Mouse (Mus musculus) CH12.LX (cell line): ENCODE results near the gene Atg10. TPM values are rescaled to one million over a fixed set of nuclear protein-coding genes. Genes with fewer than 3 reads are reported as not detected.

Source experiments
- DNase-seq: peaks from one replicate; pipeline ENCODE4 v3.0.0-alpha.2; 2013; ENCODE audit errors: extremely low read depth
- H3K27ac ChIP-seq: 2 replicates; pipeline ENCODE4 v1.5.1; 2012; ENCODE audit warnings: low read depth, mild to moderate bottlenecking, control low read depth, moderate library complexity; ENCODE audit not compliant: insufficient read depth
- H3K27me3 ChIP-seq: replicated peaks from 2 replicates; pipeline ENCODE3; 2012; ENCODE audit warnings: inconsistent platforms
- H3K36me3 ChIP-seq, 2 experiments: replicated peaks in 1 of 2; 2 replicates each; pipeline versions ENCODE3 to v1.6.1; 2012; ENCODE audit warnings: inconsistent platforms in 1 of 2, low read length in 1 of 2, mild to moderate bottlenecking in 1 of 2, mixed read lengths in 1 of 2, moderate library complexity in 1 of 2; ENCODE audit not compliant: control insufficient read depth in 1 of 2, insufficient read depth in 1 of 2
- H3K4me1 ChIP-seq, 2 experiments: 2 replicates each; pipeline ENCODE4 v1.6.1; 2012; ENCODE audit warnings: inconsistent platforms in 1 of 2, moderate library complexity in 1 of 2; ENCODE audit not compliant: insufficient read depth in 2 of 2, control insufficient read depth in 1 of 2
- H3K4me2 ChIP-seq: 2 replicates; pipeline ENCODE4 v1.6.1; 2012; ENCODE audit warnings: low read depth, mild to moderate bottlenecking, control low read depth; ENCODE audit not compliant: poor library complexity, insufficient read depth, severe bottlenecking
- H3K4me3 ChIP-seq, 3 experiments: fragments of 150-350 bp in 1 of 3; sonication (generic) in 1 of 3; replicated peaks in 1 of 3; 2 replicates each; pipeline versions ENCODE3 to v1.5.1; 2011 to 2012; ENCODE audit warnings: low read depth in 2 of 3, low read length in 2 of 3, mild to moderate bottlenecking in 2 of 3, moderate library complexity in 2 of 3, control low read depth in 1 of 3, improper control_type of control experiment in 1 of 3, inconsistent platforms in 1 of 3, mixed read lengths in 1 of 3; ENCODE audit not compliant: poor library complexity in 1 of 3
- H3K79me2 ChIP-seq: replicated peaks from 2 replicates; pipeline ENCODE4 v1.6.1; 2012; ENCODE audit warnings: mild to moderate bottlenecking, moderate library complexity; ENCODE audit not compliant: control insufficient read depth, poor library complexity, insufficient read depth, severe bottlenecking; ENCODE audit errors: extremely low read depth
- H3K9ac ChIP-seq: 2 replicates; pipeline ENCODE4 v1.6.1; 2012; ENCODE audit warnings: low read depth, mild to moderate bottlenecking, control low read depth, moderate library complexity; ENCODE audit not compliant: insufficient read depth
- H3K9me3 ChIP-seq: replicated peaks from 2 replicates; pipeline ENCODE3; 2012; ENCODE audit warnings: low read length, inconsistent platforms, mixed read lengths
- CHD2 ChIP-seq: IDR thresholded peaks from 2 replicates; pipeline ENCODE4 v1.6.1; 2011; ENCODE audit warnings: low read length, improper control_type of control experiment
- CTCF ChIP-seq, 2 experiments: IDR thresholded peaks in 1 of 2; conservative IDR thresholded peaks in 1 of 2; 2 replicates each; pipeline ENCODE4 v1.5.1; 2011 to 2012; ENCODE audit warnings: low read depth in 2 of 2, low read length in 2 of 2, improper control_type of control experiment in 1 of 2, inconsistent platforms in 1 of 2, mild to moderate bottlenecking in 1 of 2, moderate library complexity in 1 of 2
- E2F4 ChIP-seq: IDR thresholded peaks from 2 replicates; pipeline ENCODE4 v1.6.1; 2011; ENCODE audit warnings: low read depth, low read length, improper control_type of control experiment; ENCODE audit not compliant: insufficient replicate concordance
- ELF1 ChIP-seq: IDR thresholded peaks from 2 replicates; pipeline ENCODE4 v1.6.1; 2014; ENCODE audit warnings: low read depth, mild to moderate bottlenecking, inconsistent platforms, low read length, improper control_type of control experiment
- EP300 ChIP-seq: IDR thresholded peaks from 2 replicates; pipeline ENCODE4 v1.6.1; 2011; ENCODE audit warnings: low read length, improper control_type of control experiment
- ETS1 ChIP-seq: conservative IDR thresholded peaks from 2 replicates; pipeline ENCODE4 v1.6.1; 2012; ENCODE audit warnings: low read depth, mild to moderate bottlenecking, inconsistent platforms, low read length, improper control_type of control experiment, moderate library complexity
- HCFC1 ChIP-seq: IDR thresholded peaks from 2 replicates; pipeline ENCODE4 v1.6.1; 2012; ENCODE audit warnings: low read depth, mild to moderate bottlenecking, inconsistent platforms, low read length, improper control_type of control experiment
- IRF4 ChIP-seq: IDR thresholded peaks from 2 replicates; pipeline ENCODE4 v1.6.1; 2014; ENCODE audit warnings: low read depth, mild to moderate bottlenecking, inconsistent platforms, low read length, improper control_type of control experiment
- JUN ChIP-seq: IDR thresholded peaks from 2 replicates; pipeline ENCODE4 v1.6.1; 2011; ENCODE audit warnings: low read depth, mild to moderate bottlenecking, low read length, improper control_type of control experiment, moderate library complexity; ENCODE audit not compliant: insufficient read depth
- KAT2A ChIP-seq: IDR thresholded peaks from 2 replicates; pipeline ENCODE4 v1.6.1; 2012; ENCODE audit warnings: low read length, improper control_type of control experiment, inconsistent platforms; ENCODE audit not compliant: insufficient replicate concordance
- MAFK ChIP-seq: IDR thresholded peaks from 2 replicates; pipeline ENCODE4 v1.6.1; 2011; ENCODE audit warnings: low read length, improper control_type of control experiment; ENCODE audit not compliant: insufficient replicate concordance
- MAX ChIP-seq: IDR thresholded peaks from 2 replicates; pipeline ENCODE4 v1.6.1; 2011; ENCODE audit warnings: low read length, improper control_type of control experiment
- MAZ ChIP-seq: IDR thresholded peaks from 2 replicates; pipeline ENCODE4 v1.6.1; 2012; ENCODE audit warnings: low read depth, mild to moderate bottlenecking, inconsistent platforms, low read length, improper control_type of control experiment, moderate library complexity
- NRF1 ChIP-seq: IDR thresholded peaks from 2 replicates; pipeline ENCODE4 v1.6.1; 2014; ENCODE audit warnings: low read depth, mild to moderate bottlenecking, inconsistent platforms, low read length, improper control_type of control experiment, moderate library complexity
- POLR2A ChIP-seq: IDR thresholded peaks from 2 replicates; pipeline ENCODE4 v1.6.1; 2011; ENCODE audit warnings: low read depth, mild to moderate bottlenecking, improper control_type of control experiment, low read length
- RAD21 ChIP-seq: IDR thresholded peaks from 2 replicates; pipeline ENCODE4 v1.6.1; 2011; ENCODE audit warnings: low read depth, mild to moderate bottlenecking, low read length, improper control_type of control experiment, moderate library complexity
- SIN3A ChIP-seq: IDR thresholded peaks from 2 replicates; pipeline ENCODE4 v1.6.1; 2012; ENCODE audit warnings: low read length, improper control_type of control experiment, inconsistent platforms
- SMC3 ChIP-seq: IDR thresholded peaks from 2 replicates; pipeline ENCODE4 v1.6.1; 2011; ENCODE audit warnings: low read depth, low read length, improper control_type of control experiment
- TBP ChIP-seq: conservative IDR thresholded peaks from 2 replicates; pipeline ENCODE4 v1.6.1; 2011; ENCODE audit warnings: low read depth, low read length, improper control_type of control experiment
- USF1 ChIP-seq: IDR thresholded peaks from 2 replicates; pipeline ENCODE4 v1.6.1; 2014; ENCODE audit warnings: low read depth, mild to moderate bottlenecking, inconsistent platforms, low read length, improper control_type of control experiment
- USF2 ChIP-seq: conservative IDR thresholded peaks from 2 replicates; pipeline ENCODE4 v1.6.1; 2011; ENCODE audit warnings: low read depth, low read length, improper control_type of control experiment
- ZC3H11A ChIP-seq: IDR thresholded peaks from 2 replicates; pipeline ENCODE4 v1.6.1; 2012; ENCODE audit warnings: low read depth, mild to moderate bottlenecking, inconsistent platforms, low read length, improper control_type of control experiment
- ZMIZ1 ChIP-seq: IDR thresholded peaks from 2 replicates; pipeline ENCODE4 v1.6.1; 2012; ENCODE audit warnings: low read depth, mild to moderate bottlenecking, inconsistent platforms, low read length, improper control_type of control experiment
- dilution Hi-C: fragments of 300-500 bp; cut with MboI; formaldehyde crosslinking; loops from 2 replicates; pipeline ENCODE4 v1.14.3; 2020; ENCODE audit warnings: low sequenced_read_pairs; ENCODE audit not compliant: extremely low pct_unique_long_range_greater_than_20kb, extremely low pct_ligation_motif_present
- in situ Hi-C: fragments of 300-500 bp; cut with MboI; formaldehyde crosslinking; loops from 3 replicates; pipeline ENCODE4 v1.14.3; 2019; ENCODE audit warnings: low sequenced_read_pairs, low pct_ligation_motif_present, low pct_unique_long_range_greater_than_20kb, mixed read lengths
- polyA plus RNA-seq: library from polyadenylated mRNA; unstranded; fragments of >175 nt; gene quantifications from 2 replicates; pipeline ENCODE4 v1.2.1, GENCODE M21; 2012; ENCODE audit warnings: low read depth; ENCODE audit not compliant: insufficient read length
- total RNA-seq, 2 experiments: library from RNA; depleted of rRNA; stranded (reverse); fragments of 300-350 nt in 1 of 2; fragments of >200 nt in 1 of 2; gene quantifications; 2 replicates each; pipeline ENCODE4 v1.2.3; 2012 to 2014

Gene Atg10
- total and polyA plus RNA-seq, 3 experiments, result 3.4 to 7.2 (median 4.2) TPM

DNA sequence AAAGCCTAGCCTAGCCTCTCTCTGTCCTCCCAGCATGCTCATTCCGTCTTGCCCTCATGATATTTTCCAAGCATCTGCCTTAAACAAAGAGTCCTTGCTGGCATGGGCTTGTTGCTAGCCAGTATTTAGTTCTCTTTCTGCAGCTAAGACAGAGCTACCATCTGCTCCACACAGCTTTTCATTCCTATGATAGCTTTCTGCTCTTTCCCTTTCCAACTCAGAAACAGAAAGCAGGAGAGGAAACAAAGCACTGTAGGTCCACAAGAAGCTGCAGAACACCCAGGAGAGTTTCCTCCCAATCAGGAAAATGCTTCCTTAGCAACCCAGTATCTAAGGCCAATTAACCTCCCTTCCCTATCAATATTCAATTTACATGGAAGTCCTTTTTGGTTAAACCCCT is 95.2 kb downstream of the Atg10 start:
- H3K4me2 ChIP-seq, result no peak overlapping the region
- TF ChIP-seq ETS1, result no peak
- TF ChIP-seq HCFC1, result no peak
- no peak for TF ChIP-seq SIN3A
- TF ChIP-seq IRF4, result no peak
- TF ChIP-seq MAFK, result no peak
- TF ChIP-seq ZMIZ1, result no peak
- no peak for TF ChIP-seq MAX
- TF ChIP-seq JUN, result no peak
- TF ChIP-seq TBP, result no peak
- TF ChIP-seq CTCF (conservative IDR thresholded peaks at IDR 0.05 in 1 of 2, IDR thresholded peaks at IDR 0.05 in 1 of 2; ENCODE audit: low read depth in 2 of 2, low read length in 2 of 2), result no peak
- no peak for TF ChIP-seq ZC3H11A
- no peak for TF ChIP-seq USF2
- TF ChIP-seq E2F4, result no peak
- no peak for TF ChIP-seq SMC3
- no peak for TF ChIP-seq NRF1
- no peak for TF ChIP-seq POLR2A
- no peak for TF ChIP-seq EP300
- no peak for TF ChIP-seq KAT2A
- TF ChIP-seq USF1, result no peak
- no peak for TF ChIP-seq CHD2
- H3K36me3 ChIP-seq, result no peaks in the 10 kb centered on the region
- H3K79me2 ChIP-seq, result no peaks in the 10 kb centered on the region
- no peak overlapping the region for H3K27ac ChIP-seq
- no peak for DNase-seq
- dilution Hi-C loops (no loop called here), in situ Hi-C loops (no loop called here)
- no peak overlapping the region for H3K9ac ChIP-seq
- H3K27me3 ChIP-seq, result no peaks in the 10 kb centered on the region
- H3K4me3 ChIP-seq, result no peak overlapping the region
- H3K4me1 ChIP-seq, result peaks cover 0 to 8% of the 10 kb centered on the region in 2 experiments; a peak in 2 of 4 replicates
- H3K9me3 ChIP-seq, result no peaks in the 10 kb centered on the region

DNA sequence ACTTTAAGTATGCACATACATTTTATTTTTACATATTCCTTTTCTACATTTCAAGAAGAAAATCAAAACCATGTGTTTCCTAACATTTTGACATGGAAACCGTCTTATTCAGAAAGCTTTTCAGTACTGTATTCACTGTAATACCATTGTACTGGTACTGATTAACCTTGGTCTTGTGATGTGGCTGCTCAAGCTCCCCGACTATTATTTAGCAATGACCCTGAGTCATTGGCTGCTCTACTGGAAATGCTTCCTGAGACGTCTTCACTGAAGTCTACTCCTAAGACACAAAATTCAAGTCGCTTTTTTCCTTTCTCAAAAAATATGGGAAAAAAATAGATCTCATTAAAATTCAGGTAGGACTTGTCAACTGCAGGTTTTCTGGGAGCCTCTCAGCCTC is 105.6 kb downstream of the Atg10 start:
- H3K4me3 ChIP-seq, result no peak overlapping the region
- in situ Hi-C loops (no loop called here), dilution Hi-C loops (no loop called here)
- H3K9ac ChIP-seq, result no peak overlapping the region
- DNase-seq, result no peak
- TF ChIP-seq MAZ, result no peak
- no peak for TF ChIP-seq SIN3A
- no peak for TF ChIP-seq IRF4
- TF ChIP-seq ELF1, result no peak
- no peak for TF ChIP-seq E2F4
- TF ChIP-seq MAX, result no peak
- no peak for TF ChIP-seq RAD21
- TF ChIP-seq EP300, result no peak
- H3K9me3 ChIP-seq, result no peaks in the 10 kb centered on the region
- H3K36me3 ChIP-seq, result no peaks in the 10 kb centered on the region
- no peaks in the 10 kb centered on the region for H3K27me3 ChIP-seq
- no peaks in the 10 kb centered on the region for H3K79me2 ChIP-seq
- H3K4me2 ChIP-seq, result no peak overlapping the region
- H3K27ac ChIP-seq, result no peak overlapping the region
- H3K4me1 ChIP-seq, result no peaks in the 10 kb centered on the region
